Mouse (Mus musculus): ENCODE measurements around the gene Nfkbib. TPM values are rescaled to one million over a fixed set of nuclear protein-coding genes. Genes with fewer than 3 reads are reported as not detected.

The Nfkbib gene
- polyA plus RNA-seq, 1 experiment from 2014 or later, result 33.1 TPM

DNA sequence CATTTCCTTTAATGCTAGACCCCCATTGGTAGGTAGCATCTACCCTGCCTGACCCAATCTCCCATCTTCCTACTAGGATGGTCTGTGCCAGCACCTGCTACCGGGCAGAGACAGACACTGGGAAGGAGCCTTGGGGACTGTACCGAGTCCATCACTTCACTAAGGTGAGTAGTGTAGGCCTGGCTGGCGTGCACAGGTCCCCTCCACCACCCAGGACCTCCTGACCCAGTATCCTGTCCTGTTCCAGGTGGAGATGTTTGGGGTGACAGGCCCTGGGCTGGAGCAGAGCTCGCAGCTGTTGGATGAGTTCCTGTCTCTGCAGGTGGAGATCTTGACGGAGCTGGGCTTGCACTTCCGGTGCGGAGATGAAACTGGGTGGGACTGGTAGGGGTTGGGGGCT, 17.4 kb downstream of the Nfkbib start:
- H3K9me3 ChIP-seq (ENCODE audit: control insufficient read depth), result no peaks in the 10 kb centered on the region
- no peak overlapping the region for H3K9ac ChIP-seq (ENCODE audit: low read depth, low read length)
- H3K36me3 ChIP-seq (ENCODE audit: control insufficient read depth, insufficient read depth), result peaks cover 48% of the 10 kb centered on the region
- TF ChIP-seq CTCF (IDR thresholded peaks at IDR 0.05; ENCODE audit: low read depth), result no peak
- H3K4me2 ChIP-seq (replicated peaks; ENCODE audit: low read depth), result no peak overlapping the region
- 94% methylated on average over 7 of the region's 7 CpGs for WGBS
- no peaks in the 10 kb centered on the region for H3K4me1 ChIP-seq (replicated peaks; ENCODE audit: control insufficient read depth, insufficient read depth, low read length)
- H3K27ac ChIP-seq (ENCODE audit: low read depth, low read length), result no peak overlapping the region
- H3K27me3 ChIP-seq (replicated peaks; ENCODE audit: control insufficient read depth, insufficient read depth, low read length), result no peaks in the 10 kb centered on the region
- no peak for ATAC-seq
- H3K4me3 ChIP-seq (ENCODE audit: low read depth, low read length), result no peak overlapping the region

DNA sequence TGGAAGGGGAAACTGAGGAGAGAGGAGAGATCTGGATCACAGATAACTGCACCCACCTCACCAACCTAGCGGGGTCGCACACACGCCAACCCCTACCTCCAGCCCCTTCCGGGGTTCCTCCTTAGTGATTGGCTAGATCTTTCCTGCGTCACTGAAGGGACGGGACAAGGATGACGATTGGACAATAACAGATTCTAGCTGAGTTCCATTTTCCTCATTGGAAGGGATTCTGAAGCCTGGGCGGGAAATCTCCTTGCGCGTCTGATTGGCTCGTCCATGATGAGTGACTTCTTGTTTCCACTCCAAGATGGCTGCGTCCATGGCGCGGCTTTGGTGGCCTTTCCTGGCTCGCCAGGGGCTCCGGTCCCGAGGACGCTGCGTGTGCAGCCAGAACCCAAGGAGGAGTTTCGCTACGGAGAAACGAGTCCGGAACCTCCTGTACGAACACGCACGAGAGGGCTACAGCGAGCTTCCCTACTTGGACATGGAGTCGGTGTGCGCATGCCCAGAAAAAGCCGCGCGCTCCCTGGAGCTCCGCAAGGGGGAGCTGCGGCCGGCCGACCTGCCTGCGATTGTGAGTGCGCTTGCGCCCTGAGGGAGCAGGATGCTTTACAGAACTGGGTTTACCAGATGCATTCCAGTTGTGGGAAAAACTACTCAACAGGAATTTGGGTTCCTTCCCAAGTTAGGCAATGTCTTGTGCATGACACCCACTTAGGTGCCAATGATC, 25.4 kb downstream of the Nfkbib start, which contains the start of the genes Mrps12 and Sars2:
TSS of gene Mrps12 (minus strand) at position 112 of the 730 bp plus-strand sequence.
TSS of gene Sars2 (plus strand) at position 284 of the 730 bp plus-strand sequence.
- peak within 1 kb of the TSS; percentile 60; the same call in 1 of the 2 replicates for H3K27ac ChIP-seq (ENCODE audit: low read depth, low read length)

DNA sequence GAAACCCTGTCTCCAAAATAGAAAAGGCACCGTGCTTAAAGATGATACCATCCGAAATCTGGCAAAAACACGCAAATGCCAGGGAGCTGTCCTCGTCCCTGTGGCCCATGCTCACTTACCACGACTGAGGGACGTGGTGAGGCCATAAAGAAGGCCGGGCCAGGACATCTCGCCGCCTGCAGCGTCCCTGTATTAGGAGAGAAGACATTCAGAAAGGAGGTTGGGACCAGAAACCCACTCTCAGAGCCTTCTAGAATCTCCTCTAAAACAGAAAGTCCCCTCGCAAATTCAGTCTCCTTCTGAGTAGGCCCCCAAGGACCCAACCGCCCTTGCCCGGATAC, 26.0 kb downstream of the Nfkbib start:
- Histone ChIP-seq H3K27me3 (replicated peaks; ENCODE audit: control insufficient read depth, insufficient read depth, low read length) (no peaks in the 10 kb centered on the region), H3K27ac (ENCODE audit: low read depth, low read length) (peak overlapping the region; percentile 47; the same call in 1 of the 2 replicates), H3K4me3 (ENCODE audit: low read depth, low read length) (peak overlapping the region; percentile 72), H3K4me1 (replicated peaks; ENCODE audit: control insufficient read depth, insufficient read depth, low read length) (no peaks in the 10 kb centered on the region), H3K36me3 (ENCODE audit: control insufficient read depth, insufficient read depth) (peaks cover 27% of the 10 kb centered on the region), H3K9ac (ENCODE audit: low read depth, low read length) (peak overlapping the region; percentile 55), H3K4me2 (replicated peaks; ENCODE audit: low read depth) (peak overlapping the region; percentile 69), H3K9me3 (ENCODE audit: control insufficient read depth) (no peaks in the 10 kb centered on the region)
- no peak for TF ChIP-seq CTCF (IDR thresholded peaks at IDR 0.05; ENCODE audit: low read depth)
- under 1% methylated on average over 13 of the region's 13 CpGs for WGBS
- ATAC-seq, result peak; percentile 16

More for the DNA sequence above, 25.4 kb downstream of the Nfkbib start, which contains the start of the genes Mrps12 and Sars2:
- peak; percentile 97 for ATAC-seq
- Histone ChIP-seq H3K27me3 (replicated peaks; ENCODE audit: control insufficient read depth, insufficient read depth, low read length) (no peaks in the 10 kb centered on the region), H3K36me3 (ENCODE audit: control insufficient read depth, insufficient read depth) (peaks cover 32% of the 10 kb centered on the region), H3K9me3 (ENCODE audit: control insufficient read depth) (no peaks in the 10 kb centered on the region), H3K9ac (ENCODE audit: low read depth, low read length) (peak within 1 kb of the TSS; percentile 60), H3K4me1 (replicated peaks; ENCODE audit: control insufficient read depth, insufficient read depth, low read length) (no peaks in the 10 kb centered on the region), H3K4me2 (replicated peaks; ENCODE audit: low read depth) (peak within 1 kb of the TSS; percentile 69), H3K4me3 (ENCODE audit: low read depth, low read length) (peak within 1 kb of the TSS; percentile 72)
- peak; percentile 95 for TF ChIP-seq CTCF (IDR thresholded peaks at IDR 0.05; ENCODE audit: low read depth)
- under 1% methylated on average over 39 of the region's 39 CpGs for WGBS

DNA sequence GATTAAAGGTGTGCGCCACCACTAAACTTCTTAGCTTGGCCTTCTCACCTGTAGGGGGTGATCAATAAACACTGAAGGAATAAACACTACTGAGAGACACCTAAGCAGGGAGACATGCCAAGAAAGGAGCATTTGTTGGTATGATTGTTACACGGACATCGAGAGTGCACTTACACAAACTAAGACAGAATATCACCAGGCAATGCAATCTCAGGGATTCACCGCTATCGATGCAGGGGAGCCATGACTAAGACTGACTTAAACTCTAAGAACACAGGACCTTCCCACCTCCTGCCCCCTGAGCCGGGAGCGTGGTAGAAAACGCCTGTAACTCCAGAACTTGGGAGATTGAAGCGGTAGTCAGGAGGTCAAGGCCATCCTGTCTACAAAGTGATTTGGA, 26.4 kb downstream of the Nfkbib start:
- peak; percentile 31; the same call in 1 of the 2 replicates for TF ChIP-seq CTCF (IDR thresholded peaks at IDR 0.05; ENCODE audit: low read depth)
- ATAC-seq, result no peak
- Histone ChIP-seq H3K27ac (ENCODE audit: low read depth, low read length) (0 out of 2 replicates have a peak overlapping the region, but pooled peaks have one; percentile 47), H3K27me3 (replicated peaks; ENCODE audit: control insufficient read depth, insufficient read depth, low read length) (no peaks in the 10 kb centered on the region), H3K36me3 (ENCODE audit: control insufficient read depth, insufficient read depth) (peaks cover 23% of the 10 kb centered on the region), H3K9ac (ENCODE audit: low read depth, low read length) (peak overlapping the region; percentile 55), H3K4me2 (replicated peaks; ENCODE audit: low read depth) (peak overlapping the region; percentile 69), H3K4me3 (ENCODE audit: low read depth, low read length) (peak overlapping the region; percentile 72), H3K9me3 (ENCODE audit: control insufficient read depth) (no peaks in the 10 kb centered on the region), H3K4me1 (replicated peaks; ENCODE audit: control insufficient read depth, insufficient read depth, low read length) (no peaks in the 10 kb centered on the region)
- WGBS, result 30% methylated on average over 9 of the region's 9 CpGs

DNA sequence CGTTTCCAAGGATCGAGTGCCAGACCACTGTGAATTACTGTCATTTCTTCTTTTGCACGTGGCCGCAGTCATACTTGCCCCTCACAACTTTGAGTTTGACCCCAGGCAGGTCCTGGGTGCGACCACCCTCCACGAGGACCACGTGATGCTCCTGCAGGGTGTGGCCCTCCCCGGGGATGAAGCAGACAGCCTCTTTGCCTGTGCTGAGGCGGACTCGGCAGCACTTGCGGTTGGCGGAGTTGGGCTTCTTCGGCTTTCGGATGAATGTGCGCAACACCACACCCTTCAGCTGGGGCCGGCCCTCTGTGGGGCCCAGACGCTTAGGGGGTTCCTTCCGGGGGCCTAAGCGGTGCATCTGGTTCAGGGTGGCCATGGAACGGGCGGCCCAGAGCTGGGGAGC, 27.5 kb downstream of the Nfkbib start:
- Histone ChIP-seq H3K27me3 (replicated peaks; ENCODE audit: control insufficient read depth, insufficient read depth, low read length) (no peaks in the 10 kb centered on the region), H3K9ac (ENCODE audit: low read depth, low read length) (no peak overlapping the region), H3K9me3 (ENCODE audit: control insufficient read depth) (no peaks in the 10 kb centered on the region), H3K27ac (ENCODE audit: low read depth, low read length) (no peak overlapping the region), H3K4me1 (replicated peaks; ENCODE audit: control insufficient read depth, insufficient read depth, low read length) (no peaks in the 10 kb centered on the region), H3K4me3 (ENCODE audit: low read depth, low read length) (no peak overlapping the region), H3K4me2 (replicated peaks; ENCODE audit: low read depth) (no peak overlapping the region), H3K36me3 (ENCODE audit: control insufficient read depth, insufficient read depth) (peaks cover 15% of the 10 kb centered on the region)
- 92% methylated on average over 21 of the region's 21 CpGs for WGBS
- no peak for TF ChIP-seq CTCF (IDR thresholded peaks at IDR 0.05; ENCODE audit: low read depth)
- no peak for ATAC-seq

DNA sequence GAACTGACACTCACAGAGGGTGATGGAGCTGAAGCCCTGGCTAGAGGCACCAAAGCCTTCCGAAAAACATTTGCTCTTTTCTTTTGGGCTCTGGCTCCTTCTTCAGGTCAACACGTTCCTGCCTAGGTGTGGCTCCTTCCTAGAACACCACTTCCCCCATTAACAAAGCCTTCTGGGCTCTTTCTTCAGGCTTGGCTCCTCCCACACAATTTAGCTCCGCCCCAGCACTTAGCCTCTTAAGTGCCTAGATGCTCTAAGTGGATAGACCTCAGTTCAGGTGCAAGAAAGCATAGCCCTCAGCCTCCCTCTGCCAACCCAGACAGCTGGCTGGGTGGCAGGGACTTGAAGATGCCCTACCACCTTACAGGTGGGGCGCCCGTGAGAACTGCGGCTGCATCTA, 31.6 kb downstream of the Nfkbib start:
- no peak for TF ChIP-seq CTCF (IDR thresholded peaks at IDR 0.05; ENCODE audit: low read depth)
- no peaks in the 10 kb centered on the region for H3K27me3 ChIP-seq (replicated peaks; ENCODE audit: control insufficient read depth, insufficient read depth, low read length)
- H3K9me3 ChIP-seq (ENCODE audit: control insufficient read depth), result 0 out of 2 replicates have a peak, but pooled peaks cover 5% of the 10 kb centered on the region
- no peak overlapping the region for H3K9ac ChIP-seq (ENCODE audit: low read depth, low read length)
- H3K4me1 ChIP-seq (replicated peaks; ENCODE audit: control insufficient read depth, insufficient read depth, low read length), result 0 out of 2 replicates have a peak, but pooled peaks cover 3% of the 10 kb centered on the region
- H3K27ac ChIP-seq (ENCODE audit: low read depth, low read length), result no peak overlapping the region
- H3K4me3 ChIP-seq (ENCODE audit: low read depth, low read length), result no peak overlapping the region
- no peak overlapping the region for H3K4me2 ChIP-seq (replicated peaks; ENCODE audit: low read depth)
- peaks cover 6% of the 10 kb centered on the region; the same call in 1 of the 2 replicates for H3K36me3 ChIP-seq (ENCODE audit: control insufficient read depth, insufficient read depth)
- 74% methylated on average over 6 of the region's 6 CpGs for WGBS
- ATAC-seq, result no peak
